Mouse (Mus musculus) kidney, postnatal 25 days (tissue): ENCODE measurements around the gene Ppie.
"Not testable (repeated sequence)": the region's sequence is repeated elsewhere in the genome, so short reads cannot be mapped to it uniquely, and the experiment has no call there.

Experiments
- DNase-seq, 2 experiments: peaks; one replicate each; pipeline ENCODE4 v3.0.0; 2021; ENCODE audit warnings: mixed read lengths in 2 of 2

Gene Ppie

GRCm38 (mm10) chr4:123112216-123112764 is 27.5 kb downstream of the Ppie start:
- DNase-seq: no peak

GRCm38 (mm10) chr4:123111275-123111983 is 28.3 kb downstream of the Ppie start:
- not testable (repeated sequence) for DNase-seq

DNA sequence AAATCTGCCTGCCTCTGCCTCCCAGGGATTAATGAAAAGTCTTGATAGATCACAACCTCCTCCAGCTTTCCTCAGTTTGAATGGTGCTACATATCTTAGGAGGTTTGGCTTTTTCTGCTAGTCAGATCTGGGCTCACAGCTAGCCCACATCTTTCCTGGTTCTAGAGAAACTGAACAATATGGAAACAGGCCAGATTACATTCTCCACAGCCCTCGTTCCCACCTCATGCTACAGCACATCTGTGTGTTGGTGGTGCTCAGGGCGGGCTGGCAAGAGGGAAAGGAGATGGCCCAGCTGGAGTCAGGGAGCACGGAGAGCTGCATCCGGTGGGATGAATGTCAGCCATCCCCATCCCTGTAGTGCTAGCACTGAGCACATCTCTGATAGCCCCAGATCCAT is 29.0 kb downstream of the Ppie start:
- DNase-seq: no peak

- no peak for DNase-seq
These were observed 31.7 kb downstream of the Ppie start for GRCm38 (mm10) chr4:123108056-123108455.

- no peak for DNase-seq
These were observed 32.9 kb downstream of the Ppie start for GRCm38 (mm10) chr4:123106864-123107263.

GRCm38 (mm10) chr4:123105929-123106328 is 33.8 kb downstream of the Ppie start:
- DNase-seq: not testable (repeated sequence)

GRCm38 (mm10) chr4:123105451-123105790 is 34.3 kb downstream of the Ppie start:
- no peak for DNase-seq

DNA sequence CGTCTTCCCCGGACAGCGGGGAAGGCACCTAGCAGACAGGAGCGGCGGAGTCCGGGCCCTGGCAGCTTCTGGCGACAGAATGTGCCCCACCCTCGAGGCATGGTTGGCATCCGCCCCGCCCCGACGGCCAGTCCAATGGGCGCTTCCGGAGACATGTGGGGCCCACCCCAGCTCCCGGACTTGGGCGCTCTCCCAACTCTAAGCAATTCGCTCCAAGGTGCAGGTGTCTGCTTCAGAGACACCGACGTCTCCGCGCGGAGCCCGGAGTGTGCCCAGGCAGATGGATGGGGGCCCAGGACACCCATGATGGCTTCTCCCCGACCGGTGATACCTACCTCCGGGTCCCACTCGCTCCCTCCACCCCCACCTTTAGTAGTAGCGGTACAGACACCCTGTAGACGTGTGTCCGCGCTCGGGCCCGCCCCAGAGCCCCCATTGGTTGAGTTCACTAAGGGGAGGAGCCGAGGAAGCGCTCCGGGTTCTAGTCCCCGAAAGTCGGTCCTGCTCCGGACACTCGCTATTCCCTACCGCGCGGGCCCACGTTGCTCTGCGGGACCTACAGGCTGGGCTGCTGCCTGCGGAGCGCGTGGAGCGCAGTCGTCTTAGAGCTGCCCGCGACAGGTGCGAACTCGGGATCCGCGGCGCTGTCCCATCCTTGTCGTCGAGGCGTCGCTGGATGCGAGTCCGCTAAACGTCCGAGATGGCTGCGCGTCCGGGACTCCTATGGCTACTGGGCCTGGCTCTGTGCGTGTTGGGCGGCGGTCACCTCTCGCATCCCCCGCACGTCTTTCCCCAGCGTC is 34.9 kb downstream of the Ppie start, which contains the start of gene Bmp8b:
Gene Bmp8b (plus strand): TSS at position 515 of the 800 bp plus-strand sequence.
- peak; percentile 28 to 61 for DNase-seq

GRCm38 (mm10) chr4:123093869-123094268 is 45.9 kb downstream of the Ppie start:
- DNase-seq: no peak

DNA sequence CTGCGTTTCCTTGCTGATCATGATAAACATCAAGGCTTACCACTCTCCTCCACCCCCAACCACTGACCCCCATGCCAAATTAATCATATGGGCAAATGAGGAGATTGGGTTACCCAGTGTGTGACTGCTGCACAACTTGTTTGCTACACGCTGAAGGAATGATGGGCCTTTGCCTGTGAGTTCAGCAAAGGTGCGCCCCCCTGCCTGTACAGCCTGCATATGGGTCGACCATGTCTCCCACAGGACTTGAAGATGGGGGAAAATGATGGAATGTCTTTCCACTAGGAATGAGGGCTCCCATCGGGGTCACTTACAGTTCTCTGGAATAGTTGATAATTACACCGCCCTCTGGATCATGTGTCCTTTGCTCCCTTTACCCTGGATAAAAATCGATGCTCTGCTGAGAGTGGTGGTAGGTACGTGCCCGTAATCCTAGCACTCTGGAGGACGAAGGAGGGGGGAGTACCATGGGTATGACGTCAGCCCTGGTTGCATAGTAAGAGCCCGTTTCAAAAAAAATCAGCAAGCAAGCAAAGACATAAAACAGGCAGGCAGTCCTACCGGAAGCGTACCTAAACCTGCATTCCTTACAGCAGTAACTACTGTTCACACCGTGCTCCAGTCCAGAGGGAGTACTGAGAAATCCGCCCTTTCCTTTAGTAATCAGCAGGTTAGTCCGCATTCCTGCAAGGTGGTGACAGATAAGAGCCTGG is 46.5 kb downstream of the Ppie start:
- DNase-seq: no peak

DNA sequence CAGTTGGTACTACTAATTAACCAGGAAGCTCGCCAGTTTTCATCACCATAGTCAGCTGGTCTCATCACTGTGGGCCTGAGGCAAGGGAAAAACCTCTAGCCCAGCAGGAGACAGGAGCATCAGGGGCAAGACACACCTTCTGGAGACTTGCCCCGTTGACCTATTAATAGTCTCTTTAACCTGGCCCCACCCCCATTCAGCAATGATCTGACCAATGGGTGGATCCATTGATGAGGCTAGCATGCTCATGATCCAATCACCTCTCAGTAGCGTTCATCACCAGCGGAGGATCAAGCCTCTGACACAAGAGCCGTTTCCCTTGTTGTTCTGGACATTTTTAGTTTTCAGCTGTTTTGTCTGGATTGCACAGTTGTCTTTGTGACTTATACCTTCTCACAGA is 47.1 kb downstream of the Ppie start:
- no peak for DNase-seq

DNA sequence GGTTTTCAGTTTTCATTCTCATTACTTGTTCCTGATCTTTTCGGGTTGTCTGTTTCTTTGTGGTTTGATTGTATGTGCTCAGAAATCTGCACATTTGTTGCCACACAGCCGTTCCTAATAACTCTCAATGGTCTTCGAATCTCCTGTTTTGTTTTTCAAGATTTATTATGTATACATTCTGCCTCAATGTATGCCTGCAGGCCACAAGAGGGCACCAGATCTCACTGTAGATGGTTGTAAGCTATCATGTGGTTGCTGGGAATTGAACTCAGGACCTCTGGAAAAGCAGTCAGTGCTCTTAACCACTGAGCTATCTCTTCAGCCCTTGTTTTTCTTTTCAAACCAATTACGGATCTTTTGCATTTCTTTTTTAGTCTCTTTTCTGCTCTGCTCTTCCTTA is 53.4 kb downstream of the Ppie start:
- DNase-seq: no peak

- no peak for DNase-seq
These were observed 54.5 kb downstream of the Ppie start for GRCm38 (mm10) chr4:123085290-123085689.

- DNase-seq: no peak
These were observed 56.3 kb downstream of the Ppie start for GRCm38 (mm10) chr4:123083323-123083902.

- peak in 1 of 2 experiments; percentile 52 for DNase-seq
These were observed 57.2 kb downstream of the Ppie start for GRCm38 (mm10) chr4:123082283-123083163.

DNA sequence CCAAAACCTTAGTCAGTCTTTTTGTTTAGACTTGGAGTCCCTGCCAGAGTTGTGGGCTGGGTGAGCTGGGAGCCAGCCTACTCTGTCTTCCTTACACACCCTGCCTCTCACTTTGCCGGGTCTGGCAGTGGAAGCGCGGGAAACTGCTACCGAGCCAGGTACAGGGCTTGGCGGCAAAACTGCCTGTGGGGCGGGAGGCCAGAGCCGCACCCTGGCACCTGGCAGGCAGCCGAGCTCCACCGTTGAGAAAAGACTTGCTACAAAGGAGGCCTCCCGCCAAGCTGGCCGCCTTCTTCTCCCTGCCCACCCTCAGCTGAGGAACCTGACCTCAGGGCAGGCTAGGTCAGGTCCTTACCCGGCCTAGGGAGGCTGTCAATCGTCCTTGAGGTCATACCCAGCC is 59.0 kb downstream of the Ppie start:
- peak; percentile 27 to 61 for DNase-seq

DNA sequence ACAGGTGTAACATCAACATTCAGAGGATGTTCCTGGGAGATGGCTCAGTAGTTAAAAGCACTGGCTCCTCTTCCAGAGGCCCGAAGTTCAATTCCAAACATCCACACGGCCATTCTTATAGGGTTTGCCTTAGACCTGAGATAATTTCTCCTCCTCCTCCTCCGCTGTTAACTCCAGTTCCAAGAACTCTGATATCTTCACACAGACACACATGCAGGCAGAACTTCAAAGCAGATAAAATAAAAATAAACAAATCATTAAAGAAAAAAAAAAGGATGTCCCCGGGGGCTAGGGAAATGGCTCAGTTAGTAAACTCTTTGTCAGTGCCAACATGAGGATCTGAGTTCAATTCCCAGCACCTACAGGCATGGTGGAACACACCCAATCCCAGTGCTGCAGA is 61.5 kb downstream of the Ppie start:
- no peak for DNase-seq
